Mouse (Mus musculus): ENCODE measurements around the gene Dctd.
"Not testable (repeated sequence)": the region's sequence is repeated elsewhere in the genome, so short reads cannot be mapped to it uniquely, and the experiment has no call there.

Gene Dctd

DNA sequence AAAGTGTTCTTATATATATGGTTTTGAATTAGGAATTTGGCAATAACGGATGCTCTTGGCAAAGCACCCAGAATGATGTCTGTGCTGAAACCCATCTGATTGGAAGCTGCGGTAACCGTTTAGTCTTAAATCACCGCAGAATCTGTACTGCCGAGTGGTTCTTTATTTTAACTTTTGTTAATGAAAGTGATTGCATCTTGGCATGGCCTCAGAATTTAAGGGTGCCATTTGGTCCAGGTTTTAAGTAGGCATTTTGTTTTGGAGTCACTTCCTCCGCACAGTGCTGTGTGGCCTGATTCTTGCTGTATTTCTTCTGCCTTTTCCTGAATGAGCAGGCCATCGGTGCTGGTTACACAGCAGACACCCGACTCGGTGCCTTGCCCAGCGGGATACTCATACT lies 47.6 kb downstream of the Dctd start:
- no peak for DNase-seq

DNA sequence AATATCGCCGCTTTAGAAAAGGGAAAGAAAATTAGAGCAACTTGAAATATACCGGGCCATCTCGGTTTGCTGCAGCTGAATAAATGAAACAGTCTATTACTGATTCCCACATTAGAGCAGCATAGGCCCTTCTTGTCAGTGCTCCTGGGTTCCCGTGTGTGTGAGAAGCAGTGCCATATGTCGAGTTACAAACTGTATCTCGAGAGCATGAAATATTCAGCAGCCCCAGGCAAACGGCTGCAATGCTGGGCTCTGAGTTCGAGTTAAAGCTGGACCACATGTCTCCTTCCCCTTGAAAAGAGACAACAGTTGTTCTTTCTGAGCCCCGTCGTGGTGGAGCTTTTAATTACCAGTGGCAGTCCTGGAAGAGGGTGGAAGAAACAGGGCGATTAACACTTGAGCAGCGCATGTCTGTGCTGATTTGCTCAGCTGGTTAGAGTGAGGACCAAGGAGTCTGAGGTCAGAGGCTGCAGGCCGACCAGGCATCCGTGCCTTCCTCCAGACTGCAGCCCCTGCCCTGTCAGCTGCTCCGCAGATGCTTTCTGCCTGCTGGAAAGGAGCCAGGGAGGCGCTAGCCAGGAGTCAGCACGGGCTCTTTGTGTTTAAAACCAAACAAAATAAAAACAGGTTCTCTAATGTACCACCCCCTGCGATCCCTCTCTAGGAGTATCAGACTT lies 53.3 kb downstream of the Dctd start:
- peak; percentile 4 to 51 for DNase-seq

DNA sequence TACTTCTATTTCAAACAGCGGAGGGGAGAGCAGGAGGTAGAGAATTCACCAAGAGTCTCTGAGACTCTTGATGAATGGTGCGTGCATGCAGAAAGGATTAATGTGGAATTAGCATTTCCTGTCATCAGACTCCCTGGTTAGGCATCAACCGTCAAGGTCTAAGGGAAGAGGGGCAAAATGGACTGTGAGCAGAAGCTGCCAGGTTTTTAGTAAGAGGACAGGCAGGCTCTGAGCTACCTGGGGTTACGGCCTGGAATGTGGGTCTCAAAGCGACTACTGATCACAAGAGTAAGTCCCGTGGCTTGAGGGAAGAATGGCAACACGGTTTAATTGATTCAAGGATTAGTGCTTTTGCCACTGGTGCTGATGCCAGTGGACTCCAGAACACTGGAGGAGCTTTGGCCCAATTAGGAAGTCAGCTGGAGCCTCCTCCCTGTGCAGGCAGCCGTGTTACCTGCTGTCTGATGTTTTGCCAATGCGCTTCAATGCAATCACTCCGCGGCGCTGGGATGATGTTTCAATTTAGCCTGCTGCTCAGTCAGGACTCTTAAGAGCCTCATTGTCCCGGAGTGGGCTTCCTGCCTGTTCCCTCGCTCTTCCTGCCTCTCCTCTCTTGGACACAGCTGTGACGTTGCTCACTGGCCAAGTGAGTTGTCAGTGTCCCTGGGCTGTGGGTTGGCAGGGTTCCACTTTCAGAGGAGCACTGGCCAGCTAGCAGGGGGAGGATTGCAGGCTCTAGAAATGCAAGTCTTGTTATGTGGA lies 54.6 kb downstream of the Dctd start:
- peak; percentile 53 to 55 for DNase-seq

DNA sequence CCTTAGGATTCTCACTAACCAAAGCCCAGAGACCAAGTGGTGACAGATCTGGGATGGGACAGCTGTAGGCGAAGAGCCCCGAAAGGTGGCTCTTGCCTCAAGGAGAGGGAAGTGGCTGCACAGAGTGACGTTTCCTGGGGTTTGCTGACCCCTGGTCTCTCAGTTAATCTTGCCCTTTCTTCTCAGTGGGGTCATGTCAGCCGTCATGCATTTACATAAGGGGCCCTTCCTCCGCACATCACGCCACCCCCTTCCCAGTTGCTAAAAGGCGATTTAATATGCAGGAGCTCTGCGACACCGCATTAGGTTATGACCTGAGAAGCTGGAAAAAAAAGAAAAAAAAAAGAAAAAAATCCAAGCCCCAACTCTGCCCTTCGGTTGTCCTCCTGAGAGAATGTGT lies 58.8 kb downstream of the Dctd start:
- DNase-seq, result no peak

DNA sequence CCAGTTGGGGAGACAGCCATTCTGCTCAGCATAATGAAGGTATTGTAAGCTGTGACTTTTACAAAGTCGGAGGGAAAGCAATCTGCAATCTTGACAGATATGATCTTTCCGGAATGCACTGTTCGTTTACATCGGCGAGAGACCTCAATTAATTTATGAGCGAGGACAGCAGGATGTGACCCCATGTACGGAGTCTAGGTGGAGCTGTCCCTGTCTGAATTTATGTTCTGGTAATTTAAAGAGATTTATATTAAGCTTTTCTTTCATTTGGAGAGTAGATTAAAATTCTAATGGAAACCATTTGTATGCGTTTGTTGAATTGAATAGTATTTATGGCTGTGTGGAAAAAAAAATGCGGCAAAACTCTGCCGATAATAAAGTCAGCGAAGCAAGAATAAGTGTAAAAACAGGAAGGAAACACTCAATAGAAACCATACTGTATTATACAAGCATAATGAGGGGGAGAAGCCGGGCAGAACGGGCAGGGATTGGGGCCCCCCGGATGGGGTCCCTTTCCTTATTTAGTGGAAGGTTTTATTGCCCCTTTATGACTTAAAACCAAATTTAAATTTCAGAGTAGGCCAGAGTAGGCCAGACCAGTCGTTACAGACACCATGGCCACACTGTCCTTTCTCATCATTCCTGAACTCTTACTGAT lies 59.8 kb downstream of the Dctd start:
- DNase-seq, result no peak

DNA sequence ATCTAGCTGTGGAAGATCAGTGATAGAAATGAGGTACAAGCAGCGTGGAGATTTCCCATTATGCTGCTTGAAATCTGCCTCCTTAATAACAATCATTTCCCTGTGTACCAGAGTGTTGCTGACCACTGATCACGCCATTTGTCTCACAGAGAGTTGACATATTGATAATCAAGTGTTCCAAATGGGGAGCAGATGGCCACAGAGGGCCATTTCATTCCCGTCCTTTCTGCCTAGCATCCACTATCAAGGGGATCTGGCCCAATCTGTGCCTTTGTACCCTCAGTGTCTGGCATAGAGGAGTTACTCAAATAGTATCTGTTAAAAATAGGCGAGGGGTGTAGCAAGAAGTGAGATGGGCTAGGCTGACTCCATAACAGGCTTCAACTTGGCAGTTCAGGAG lies 78.5 kb downstream of the Dctd start:
- DNase-seq, result no peak

DNA sequence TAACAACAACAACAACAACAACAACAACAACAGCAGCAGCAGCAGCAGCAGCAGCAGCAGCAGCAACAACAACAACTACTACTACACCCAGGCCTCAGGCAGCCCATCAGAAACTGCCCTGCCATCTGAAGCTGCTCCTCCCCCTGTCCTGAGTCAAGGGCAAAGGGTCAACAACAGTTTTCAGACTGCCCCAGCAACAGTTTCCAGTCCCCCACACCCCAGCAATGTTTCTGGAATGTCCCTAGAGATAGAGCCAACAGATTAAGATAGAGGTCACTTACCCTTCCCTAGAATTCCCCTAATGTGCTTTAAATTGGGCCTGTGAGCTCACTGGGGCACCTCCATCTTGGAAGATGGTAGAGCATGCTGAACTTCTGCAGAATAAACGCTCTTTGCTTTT lies 79.0 kb downstream of the Dctd start:
- no peak for DNase-seq

DNA sequence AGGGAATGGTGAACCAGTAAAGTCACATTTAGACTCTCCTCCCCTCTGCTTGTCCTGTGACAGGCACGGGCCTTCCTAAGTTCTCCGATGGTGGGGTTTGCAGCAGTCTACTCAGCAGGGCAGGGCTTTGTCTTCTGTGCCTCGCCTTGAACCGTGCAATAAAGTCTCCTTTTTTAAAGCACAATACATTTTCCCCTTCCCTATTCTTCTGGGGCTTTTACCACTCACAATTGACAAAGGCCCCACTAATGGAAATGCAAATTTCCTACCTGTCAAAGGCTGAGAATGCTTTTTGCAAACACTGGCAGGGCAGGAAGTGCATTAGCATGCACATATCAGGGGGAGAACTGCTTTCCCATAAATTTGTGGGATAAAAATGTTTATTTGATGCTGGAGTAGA lies 80.1 kb downstream of the Dctd start:
- DNase-seq, result no peak

DNA sequence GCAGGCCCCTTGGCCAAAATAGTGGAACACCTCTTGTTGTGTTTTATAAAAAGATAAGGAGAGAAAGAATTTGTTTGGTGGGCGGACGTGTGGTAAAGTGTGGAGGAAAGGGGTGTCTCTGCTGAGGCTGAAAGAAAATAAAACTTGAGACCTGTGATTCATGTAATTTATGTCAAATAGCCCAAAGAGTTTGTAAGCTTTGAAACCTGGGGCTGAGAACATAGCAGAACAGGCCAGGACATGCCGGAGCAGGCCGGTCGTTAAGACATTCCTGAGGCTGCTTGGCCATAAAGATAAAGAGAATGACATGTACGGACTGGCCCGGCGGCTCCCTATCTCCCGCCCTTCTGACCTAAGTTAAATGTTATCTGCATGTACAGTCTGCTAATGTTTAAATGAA lies 81.3 kb downstream of the Dctd start:
- DNase-seq, result not testable (repeated sequence)

DNA sequence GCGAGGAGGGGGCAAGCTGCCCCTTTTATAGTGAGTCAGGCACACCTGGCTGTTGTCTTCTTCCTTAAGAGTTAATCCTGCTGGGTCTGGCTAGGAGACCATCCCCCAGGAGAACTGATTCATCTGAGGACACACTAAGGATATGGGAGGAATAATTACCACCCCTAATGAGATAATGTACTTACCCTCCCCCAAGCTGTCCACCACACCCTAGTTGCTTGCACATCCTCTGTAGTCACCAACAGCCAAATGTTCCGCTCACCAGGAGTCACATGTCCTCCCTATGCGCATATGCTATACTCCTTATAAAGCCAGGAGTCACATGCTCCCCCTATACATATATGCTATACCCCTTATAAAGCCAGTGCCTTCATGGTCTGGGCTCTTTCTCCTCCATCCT lies 82.1 kb downstream of the Dctd start:
- no peak for DNase-seq

DNA sequence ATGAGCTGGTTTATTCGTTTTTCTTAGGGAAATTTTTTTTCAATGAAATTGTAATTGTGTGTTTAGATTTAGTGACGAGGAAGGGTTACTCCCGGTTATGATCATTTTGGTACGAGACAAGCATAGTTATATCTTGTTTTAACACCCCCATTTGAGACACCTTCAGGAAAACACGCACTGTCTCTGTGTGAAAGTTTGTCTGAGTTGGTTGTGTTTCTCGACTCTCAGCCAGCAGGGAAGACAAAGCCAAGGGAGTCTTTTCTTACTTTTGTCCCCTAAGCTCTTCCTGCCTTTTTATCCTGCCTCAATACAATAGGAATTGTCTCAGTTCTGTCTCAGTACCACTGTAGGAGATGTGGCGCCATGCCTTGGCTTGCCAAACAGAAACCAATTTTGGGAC lies 84.9 kb downstream of the Dctd start:
- no peak for DNase-seq

DNA sequence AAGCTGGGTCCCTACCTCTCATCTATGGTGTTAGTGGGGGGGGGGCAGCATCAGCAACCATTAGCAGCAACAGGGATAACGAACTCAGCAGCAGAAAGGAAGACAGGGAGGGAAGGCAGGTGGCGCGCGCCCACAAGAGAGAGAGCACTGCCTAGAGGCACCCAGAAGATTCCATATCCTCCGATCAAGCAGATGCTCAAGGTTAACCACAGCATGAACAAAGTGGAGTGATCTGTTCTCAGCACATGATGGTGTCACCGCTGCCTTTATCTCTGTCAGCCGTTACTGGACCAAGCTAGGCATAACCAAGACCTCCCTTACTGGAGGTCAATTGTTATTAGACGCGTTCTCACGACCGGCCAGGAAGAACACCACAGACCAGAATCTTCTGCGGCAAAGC lies 89.7 kb downstream of the Dctd start:
- DNase-seq, result no peak

DNA sequence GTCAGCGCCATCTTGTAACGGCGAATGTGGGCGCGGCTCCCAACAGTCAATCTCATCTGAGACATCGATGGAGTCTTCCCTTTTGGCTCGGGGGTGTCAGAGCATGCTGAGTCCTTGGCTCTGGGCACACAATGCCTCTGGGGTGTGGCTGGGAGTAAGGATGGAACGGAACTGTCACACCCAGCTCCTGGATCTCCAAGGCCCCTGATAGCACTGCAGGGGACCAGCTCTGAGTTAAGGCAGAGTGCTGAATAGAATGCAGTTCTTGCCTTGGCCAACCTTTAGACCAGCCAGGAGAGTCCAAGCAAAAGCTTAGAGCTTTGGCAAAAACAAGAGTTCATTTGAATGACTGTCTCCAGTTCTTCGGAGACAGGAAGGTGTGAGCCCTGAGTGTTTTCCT lies 97.1 kb downstream of the Dctd start:
- no peak for DNase-seq

DNA sequence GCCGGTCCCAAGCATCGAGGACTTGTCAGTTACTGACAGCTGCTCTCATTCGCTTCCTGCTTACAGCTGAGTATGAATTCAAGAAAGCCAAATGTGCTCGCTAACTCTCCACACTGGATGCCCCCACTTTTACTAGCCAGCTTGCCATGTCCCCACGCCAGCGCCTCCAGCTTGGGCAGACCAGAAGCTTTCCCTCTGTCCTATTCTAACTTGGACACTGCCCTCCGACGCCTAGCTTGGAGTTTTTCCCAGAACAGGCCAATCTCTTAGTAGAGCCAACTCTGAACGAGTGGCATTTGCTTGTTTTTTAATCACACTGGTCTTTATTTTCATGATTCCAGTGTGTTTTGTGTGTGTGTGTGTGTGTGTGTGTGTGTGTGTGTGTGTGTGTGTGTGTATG lies 100.3 kb downstream of the Dctd start:
- no peak for DNase-seq

DNA sequence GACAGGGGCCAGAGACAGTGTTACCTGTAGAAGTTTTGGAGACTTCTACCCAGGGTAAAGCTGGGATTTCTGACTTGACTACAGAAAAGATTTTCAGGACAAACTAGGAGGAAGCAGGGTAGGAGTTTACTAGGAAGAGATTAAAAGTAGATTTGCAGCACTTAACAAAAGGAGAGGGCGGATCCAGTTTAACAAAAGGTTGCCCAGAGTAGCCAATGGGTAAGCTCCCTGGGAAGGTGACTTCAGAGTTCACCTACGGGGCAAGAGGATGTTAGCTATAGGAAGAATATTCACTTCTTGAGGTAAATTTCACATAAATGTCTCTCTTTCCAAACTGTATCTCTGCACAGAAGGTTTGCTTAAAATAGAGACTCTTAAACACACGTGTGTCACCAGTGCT lies 103.7 kb downstream of the Dctd start:
- DNase-seq, result no peak

Measured in kidney, postnatal 36 days (tissue).